Mouse (Mus musculus) urinary bladder, adult 18-20 months (tissue): ENCODE measurements around the gene Trmt61a.
"Not testable (repeated sequence)": the region's sequence is repeated elsewhere in the genome, so short reads cannot be mapped to it uniquely, and the experiment has no call there.

Experiments used
- DNase-seq, 2 experiments: peaks; one replicate each; pipeline ENCODE4 v3.0.0; 2022; ENCODE audit warnings: low spot score in 2 of 2, mixed read lengths in 2 of 2

The Trmt61a gene

DNA sequence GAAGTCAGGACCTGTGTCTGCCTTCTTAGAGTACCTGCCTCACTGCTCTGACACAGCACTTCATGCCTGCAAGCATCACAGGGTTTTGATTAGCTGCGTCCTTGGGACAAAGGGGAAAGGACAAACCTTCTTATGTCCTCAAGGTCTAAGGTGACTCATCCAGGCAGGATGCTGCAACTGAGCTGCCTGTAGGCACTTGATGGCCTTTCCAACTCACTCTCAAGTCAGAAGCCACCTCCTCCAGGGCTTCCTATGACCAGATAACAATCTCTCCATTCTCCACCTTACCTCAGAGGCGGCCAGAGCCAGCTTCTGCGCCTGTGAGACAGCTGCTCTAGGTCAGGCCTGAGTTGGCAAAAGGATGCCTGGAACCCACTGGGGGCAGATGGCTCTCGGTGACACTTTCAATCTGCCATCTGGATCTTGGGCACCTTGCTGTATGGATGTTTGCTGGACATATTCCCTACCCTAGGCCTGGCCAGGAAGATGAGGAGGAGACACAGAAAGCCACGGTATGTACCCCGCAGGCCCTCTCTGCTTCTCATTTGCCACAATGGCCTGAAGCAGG is 20.5 kb downstream of the Trmt61a start:
- no peak for DNase-seq

DNA sequence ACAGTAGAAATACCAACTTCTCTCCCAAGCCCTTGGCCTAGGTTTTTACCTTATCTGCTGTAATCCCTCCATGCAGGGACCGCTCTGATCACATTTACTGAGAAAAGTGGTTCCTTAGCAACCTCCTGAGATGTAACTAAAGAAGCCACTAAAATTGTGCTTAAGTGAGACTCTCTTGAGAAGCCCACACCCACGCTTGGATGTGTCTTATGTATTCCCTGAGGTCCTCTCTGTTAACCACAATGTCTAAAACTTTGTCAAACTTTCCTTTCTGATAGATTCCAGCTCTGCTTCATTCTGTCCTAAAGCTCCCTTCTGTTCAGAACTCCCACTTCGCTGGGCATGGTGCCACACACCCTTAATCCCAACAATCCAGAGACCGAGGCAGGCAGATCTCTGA is 21.6 kb downstream of the Trmt61a start:
- no peak for DNase-seq

DNA sequence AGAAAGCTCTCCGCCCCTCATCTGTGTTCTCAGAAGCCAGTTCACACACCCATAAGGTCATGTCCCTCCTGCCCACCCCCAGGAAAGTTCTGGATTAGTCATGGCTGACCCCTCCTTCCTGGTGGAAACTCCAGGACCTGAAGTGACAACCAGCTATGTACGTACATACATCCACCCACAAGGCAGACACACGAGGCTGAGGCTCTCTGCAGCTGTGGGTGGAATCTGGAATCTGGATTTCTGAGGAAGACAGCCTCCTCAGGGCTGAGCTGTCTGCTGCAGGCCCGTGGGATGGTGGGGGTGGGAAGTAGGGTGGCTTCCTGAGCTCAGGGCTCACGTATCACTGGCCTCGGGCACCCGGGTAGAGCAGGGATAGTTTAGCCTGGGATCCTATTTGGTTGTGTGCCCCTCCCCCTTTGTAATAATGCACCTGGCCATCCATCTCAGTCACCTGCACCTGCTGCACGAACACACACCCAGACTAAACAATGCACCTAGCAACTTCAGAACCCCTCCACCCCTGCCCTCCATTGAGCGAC is 23.1 kb downstream of the Trmt61a start:
- no peak for DNase-seq

DNA sequence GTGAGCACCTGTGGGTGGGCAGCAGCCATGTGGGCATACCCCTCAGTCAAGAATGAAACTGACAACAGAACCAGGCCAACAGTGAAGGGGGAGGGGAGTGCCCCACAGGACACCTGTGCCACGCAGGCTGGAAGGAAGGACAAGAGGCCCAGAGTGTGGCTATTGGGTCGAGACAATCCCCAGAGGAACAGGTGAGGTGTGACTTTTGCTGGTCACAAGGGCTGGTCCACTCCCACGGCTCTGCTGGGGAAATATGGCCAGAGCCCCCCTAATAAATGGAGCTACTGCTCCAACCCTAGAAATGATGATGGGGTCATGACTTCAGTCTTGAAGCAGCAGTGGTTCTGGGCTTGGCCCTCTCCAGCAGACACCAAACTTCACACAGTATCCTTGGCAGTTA is 25.4 kb downstream of the Trmt61a start:
- no peak for DNase-seq

DNA sequence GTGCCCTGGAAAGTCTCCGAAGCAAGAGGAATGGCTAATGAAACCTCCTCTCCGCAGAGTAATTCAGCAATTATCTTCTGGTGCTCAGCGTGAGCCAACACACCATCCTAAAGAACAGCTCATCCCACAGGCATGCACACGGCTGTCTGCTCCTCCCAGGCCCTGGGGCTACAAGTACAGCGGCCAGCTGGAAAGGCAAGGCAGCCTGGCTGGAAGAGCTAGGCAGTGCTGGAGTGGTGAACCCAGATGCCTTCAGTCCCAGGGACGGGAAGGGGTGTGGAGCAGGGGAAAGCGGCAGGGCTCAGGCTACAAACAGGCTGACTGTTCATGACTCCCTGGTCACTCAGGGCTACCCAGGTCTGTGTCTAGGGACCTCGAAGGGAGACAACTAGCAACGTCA is 26.7 kb downstream of the Trmt61a start:
- peak; percentile 19 to 78 for DNase-seq

DNA sequence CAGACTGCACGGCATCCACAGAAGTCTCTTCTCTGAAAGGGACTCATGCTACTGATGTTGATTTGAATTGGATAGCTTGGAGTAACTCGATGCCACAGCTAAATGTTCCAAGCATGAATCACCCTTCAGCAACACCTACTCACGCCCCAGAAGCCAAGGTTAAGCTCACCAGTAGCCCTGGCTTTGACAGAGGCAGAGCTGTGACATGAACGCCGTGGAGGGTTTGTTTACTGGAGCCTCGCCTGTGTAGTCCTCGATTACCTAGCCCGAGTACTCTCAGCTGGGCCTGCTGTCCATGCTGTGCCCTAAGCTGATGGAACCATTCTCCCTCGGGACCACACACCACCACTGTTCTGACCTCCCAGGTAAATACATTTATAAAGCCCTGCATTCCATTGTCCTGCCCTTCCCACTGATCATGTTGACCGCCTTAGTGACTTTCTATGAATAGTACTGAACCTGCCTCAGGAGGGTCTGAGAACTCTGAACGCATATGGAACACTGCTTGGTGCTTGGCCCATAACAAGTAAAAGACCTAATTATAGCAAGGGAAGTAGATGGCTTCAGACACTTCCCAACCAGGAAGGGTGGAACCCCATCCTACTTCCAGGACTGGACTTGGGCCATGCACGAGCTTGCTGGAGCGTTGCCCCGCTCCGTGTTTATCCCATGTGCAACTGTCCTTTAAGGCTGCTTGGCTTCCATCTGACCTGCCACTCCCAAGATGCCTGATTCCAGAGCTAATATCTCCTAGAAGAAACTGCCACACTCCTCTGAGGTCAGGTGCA is 27.5 kb downstream of the Trmt61a start:
- peak; percentile 37 to 78 for DNase-seq

DNA sequence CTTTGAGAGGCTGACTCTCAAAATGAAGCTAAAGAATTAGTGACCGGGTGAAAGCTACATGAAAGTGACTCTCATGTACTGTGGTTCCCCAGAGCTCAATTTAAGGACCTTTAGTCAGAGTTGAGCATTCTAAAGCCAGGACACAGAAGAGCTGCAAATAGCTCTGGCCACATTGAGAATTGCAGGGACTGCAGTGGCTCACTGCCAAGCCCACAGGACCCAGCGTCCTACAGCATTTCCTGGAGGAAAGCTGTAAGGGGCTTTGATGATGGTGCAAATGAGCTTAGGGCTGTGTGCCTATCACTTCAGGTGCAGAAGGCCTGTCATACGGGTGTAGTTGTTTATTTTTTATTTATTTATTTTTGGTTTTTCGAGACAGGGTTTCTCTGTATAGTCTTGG is 30.3 kb downstream of the Trmt61a start:
- DNase-seq = no peak

DNA sequence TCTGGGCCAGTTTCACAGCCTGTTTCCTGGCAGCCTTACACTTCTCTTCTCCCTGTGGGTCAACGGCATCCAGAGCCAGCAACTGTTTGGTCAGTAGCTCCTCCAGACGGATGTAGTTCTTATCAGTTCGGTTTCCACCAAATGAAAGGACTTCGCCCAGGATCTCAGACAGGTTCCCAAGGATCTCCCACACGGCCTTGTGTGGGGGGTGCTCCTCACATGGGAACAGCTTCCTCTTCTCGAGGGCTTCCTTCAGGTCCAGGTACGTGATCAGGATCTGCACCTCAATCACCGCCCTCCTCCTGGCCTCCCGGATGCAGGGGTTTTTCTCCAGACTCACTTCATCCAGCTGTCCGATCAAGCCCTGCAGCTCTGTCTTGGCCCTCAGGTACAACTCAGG is 32.2 kb downstream of the Trmt61a start:
- DNase-seq = no peak

DNA sequence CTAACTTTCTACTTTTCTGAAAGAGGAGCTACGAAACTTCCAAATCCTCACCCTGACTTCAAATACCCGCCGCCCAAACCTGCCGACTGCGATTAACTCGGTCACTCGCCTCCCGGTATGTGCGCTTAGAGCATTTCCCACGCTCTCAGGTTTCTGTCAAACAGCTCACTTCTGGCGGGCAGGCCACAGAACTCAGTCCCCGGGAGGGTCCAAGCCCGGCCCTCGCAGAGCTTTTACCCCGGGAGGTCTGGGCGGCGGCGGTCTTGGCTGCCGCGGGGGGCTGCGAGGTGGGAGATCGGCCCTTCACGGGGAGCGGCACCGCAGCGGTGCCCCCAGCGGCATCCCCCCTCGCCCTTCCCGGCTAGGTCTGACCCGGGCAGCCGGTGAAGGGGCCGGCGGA is 34.6 kb downstream of the Trmt61a start:
- DNase-seq = no peak

DNA sequence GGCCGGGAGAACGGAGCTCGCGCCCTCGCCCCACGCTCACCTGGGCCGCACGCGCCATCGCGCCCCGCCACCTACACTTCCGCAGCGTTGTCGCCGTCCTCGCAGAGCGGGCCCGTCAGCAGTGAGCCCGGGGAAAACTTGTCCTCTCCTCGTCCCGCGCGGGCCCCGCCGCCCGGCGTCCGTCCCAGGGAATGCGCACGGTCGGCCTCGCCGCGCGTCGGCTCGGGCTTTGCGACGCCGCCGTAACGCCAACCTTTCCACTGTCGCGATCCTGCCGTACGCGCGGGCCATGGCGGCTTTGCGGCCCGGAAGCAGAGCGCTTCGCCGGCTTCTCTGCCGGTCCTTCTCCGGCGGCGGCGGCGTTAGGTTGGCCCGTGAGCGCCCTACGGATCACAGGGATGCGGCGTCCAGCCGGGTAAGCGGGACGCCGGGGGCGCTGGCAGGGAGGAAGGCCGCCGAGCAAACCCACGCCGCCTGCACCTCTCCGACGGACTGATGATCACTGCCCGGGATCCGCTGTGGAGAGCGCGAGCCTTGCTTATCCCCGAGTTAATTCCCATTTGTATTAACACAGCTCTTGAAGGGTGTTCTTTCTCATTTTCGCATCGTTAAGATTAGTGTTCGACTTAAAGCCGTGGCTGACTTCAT is 35.2 kb downstream of the Trmt61a start, which contains the start of the genes Bag5 and Apopt1:
Gene Bag5 (minus strand): TSS at position 254 of the 648 bp plus-strand sequence.
Gene Apopt1 (plus strand): TSS at position 258 of the 648 bp plus-strand sequence.
- peak; percentile 85 to 89 for DNase-seq

DNA sequence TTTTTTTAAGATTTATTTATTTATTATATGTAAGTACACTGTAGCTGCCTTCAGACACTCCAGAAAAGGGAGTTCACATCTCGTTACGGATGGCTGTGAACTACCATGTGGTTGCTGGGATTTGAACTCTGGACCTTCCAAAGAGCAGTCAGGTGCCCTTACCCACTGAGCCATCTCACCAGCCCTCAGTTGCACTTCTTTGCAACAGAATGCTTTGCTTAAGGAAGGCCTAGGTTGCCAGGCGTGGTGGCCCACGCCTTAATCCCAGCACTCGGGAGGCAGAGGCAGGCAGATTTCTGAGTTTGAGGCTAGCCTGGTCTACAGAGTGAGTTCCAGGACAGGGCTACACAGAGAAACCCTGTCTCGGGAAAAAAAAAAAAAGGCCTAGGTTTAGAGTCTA is 36.0 kb downstream of the Trmt61a start:
- not testable (repeated sequence) for DNase-seq

DNA sequence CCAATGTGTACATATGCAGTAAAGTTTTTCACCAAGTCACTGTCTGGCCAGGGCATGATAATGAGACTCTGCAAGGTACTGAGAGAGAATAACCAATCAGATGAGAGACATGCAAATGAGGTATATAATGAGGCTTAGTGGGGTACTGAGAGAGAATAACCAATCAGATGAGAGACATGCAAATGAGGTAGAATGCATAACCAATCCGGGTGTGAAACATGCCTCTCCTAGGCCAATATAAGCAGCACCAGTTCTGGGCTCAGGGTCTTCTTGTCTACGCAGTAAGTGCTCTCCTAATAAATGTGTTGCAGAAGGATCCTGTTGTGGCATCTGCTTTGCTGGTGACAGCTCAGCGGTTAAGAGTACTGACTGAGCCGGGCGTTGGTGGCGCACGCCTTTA is 38.6 kb downstream of the Trmt61a start:
- no peak for DNase-seq

DNA sequence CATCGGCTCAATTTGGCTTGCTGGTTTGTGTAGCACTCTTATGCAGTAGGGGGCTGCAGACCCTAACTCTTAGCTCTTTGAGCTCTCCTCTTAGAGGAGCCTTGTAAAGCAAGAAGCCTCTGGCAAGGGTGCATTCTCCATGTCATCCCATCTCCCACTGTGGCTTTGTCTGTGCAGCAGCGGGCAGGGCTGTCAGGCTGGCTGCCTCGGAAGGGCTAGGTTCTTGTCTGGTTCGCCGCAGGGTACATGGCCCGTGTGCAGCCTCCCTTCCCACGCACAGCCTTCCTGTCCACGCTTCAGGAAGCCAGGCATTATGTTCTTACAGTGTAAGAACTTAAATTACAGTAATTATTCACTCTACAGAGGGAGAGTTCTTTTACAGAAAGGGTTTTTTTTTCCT is 40.8 kb downstream of the Trmt61a start:
- DNase-seq = no peak

DNA sequence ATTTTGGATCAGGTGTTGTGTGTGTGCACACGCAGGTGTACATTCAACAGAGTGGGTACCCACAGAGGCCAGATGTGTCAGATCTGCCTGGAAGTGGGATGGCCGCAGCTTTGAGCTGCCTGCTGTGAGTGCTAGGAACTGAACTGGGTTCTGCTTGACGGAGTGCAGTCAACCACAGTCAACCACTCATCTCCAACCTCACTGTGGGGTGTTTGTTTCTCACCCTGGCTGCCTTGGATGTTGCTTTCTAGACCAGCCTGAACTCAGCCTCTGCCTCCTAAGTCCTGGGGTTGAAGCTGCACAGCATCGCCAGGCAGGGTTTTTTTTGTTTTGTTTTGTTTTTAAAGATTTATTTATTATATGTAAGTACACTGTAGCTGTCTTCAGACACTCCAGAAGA is 42.3 kb downstream of the Trmt61a start:
- DNase-seq = no peak

DNA sequence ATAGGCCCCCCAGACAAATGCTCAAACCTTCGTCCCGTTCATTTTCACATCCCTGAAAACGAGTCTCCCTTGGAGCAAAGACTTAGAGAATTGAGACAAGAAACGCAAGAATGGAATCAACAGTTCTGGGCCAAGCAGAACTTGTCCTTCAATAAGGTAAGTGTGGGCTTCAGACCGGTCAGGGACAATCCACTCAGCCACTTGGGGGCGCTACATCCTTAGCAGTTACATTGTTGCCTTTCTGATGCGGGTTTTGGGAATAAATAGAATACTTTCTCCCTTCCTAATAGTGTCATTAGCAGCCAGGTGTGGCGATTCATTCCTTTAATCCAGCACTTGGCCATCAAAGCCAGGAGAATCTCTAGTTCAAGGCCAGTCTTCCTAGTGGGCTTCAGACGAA is 44.7 kb downstream of the Trmt61a start:
- DNase-seq = no peak

DNA sequence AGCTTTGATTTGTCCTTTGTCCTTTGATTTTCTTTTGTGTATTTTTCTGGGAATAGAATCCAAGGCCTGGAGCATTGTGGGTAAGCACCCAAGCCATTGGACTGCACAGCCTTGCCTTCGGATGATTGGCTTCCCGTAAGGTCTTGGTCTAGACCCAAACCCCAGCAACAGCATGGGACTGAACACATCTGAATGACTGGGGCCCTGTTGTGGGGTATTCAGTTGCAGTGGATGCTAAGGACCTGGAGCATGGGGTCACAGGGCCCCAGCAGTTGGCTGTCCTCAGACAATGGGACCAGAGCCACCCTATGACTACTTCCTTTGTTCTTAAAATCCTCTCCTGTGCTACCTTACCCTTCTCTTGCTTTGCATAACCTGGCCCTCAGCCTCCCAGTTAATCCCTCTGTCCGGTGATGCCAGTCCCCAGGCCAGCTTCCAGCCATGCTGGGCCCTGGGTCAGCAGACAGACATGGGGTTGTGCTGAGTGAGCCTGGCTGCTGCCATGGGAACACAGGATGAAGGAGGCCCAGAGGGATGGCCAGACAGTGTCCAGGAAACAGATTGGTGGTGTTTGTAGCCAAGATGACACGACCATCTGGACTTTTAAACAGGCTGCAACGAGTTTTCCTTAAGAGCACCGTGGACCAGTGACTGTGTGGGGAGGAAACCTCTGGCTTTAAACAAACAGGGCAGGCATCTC is 46.9 kb downstream of the Trmt61a start:
- no peak for DNase-seq

DNA sequence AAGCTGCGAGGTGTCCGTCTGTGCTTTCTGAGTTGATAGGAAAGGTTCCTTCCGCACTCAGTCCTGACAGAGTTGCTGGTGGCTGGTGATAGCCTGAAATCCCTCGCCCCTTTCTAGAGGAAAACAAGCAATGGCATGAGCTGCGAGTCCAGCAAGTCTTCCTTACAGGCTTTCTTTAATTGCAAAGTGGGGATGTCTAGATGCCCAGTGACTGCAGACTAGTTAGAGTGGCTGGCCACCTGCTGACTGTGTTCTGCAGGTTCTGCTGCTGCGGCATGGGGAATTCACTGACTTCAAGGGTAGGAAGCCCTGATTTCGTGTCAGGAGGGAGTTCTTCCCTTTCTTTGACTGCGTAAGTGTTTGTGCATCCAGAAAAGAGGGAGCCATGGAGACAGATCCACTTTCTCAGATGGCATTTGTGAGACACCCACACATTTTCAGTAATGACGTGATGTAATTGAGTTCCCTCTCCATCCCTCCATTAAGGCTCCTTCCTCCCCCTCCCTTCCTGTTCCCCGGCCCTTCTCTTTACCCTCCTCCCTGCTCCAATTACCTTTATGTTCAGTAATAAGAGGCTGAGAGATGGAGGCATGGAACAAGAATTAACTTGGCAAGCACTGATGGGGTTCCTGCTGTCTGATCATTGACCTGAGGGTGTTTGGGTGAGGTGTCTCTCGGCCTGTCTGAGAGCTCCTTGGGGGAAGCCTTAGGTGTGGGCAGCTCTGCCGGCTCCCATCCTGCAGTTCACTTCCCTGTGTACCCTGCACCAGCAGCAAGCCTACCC is 47.6 kb downstream of the Trmt61a start:
- DNase-seq = no peak

DNA sequence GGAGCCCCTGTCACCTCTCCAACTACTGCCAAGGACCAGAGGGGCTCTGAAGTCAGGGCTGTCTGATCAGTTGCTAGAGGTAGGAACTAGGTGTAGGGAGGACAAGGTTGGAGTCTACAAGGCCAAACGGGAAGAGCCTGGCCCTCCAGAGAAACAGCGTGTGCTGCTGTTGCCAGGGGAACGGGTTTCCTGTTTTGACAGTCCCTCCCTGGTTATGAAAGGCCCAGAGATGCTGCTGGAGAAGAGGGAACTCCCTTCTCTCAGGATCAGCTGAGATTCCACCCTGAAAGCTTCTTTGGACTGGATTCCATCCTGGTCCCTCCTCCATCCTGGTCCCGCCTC is 48.2 kb downstream of the Trmt61a start:
- DNase-seq = no peak

DNA sequence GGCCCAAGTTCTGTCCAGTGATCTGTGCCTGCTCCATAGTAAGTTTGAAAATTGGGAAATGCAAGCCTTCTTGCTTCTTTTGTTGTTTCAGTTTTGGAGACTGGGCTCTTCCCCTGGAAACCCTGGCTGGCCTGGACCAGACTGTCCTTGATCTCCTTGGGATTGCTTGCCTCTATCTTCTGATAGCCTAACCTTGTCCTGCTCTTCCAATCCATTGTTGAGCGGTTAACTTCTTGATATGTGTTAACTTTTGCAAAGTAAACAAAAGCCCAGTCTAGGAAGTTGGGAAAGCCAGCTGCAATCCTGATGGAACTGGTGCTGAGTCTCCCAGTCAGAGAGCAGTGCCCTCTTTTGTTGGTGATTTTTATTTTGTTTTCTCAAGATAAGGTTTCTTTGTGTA is 50.1 kb downstream of the Trmt61a start:
- DNase-seq = no peak

DNA sequence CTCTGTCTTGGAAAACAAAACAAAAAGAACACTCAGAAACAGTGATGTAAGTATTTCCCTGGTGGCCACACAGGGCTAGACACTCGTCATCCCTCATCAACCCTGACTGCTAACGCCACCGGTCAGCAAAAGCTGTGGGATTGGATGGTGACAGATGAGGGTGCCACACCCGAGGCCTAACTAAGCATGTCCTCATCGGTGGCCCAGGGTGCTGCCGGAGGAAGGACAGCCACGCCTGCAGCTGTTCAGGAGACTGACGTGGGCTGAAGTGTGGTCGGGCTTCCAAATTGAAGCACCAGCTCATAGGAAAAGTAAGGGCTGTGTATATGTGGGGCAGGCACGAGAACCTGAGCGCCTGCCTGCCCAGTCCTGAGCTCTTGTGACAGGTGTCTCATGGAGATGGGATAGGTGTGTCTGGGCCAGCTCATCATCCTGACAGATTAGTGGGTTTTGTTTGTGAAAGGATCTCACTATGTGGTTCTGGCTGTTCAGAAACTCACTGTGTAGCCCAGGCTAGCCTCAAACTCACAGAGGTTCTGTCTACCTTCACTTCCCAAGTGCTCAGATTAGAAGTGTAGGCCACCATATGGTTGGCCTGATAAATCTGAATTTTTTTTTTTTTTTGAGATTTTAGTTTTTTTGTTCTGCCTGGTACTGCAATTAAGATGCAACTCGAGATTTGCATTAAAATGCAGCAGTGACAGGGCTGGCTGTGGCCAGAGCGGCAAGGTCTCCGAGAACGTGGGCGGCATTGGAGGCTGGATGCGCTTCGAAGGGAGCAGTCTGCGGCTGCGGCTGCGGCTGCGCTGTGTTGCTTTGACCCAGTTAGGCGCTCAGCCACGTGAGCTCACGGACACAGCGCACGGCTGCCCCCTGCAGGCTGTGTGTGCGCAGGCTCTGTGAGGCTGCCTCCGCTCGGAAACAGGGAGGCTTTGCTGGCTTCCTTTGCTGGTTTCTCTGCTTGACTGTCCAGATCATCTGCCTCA is 54.2 kb downstream of the Trmt61a start:
- peak; percentile 71 to 77 for DNase-seq
